Mouse (Mus musculus) spleen, embryonic (tissue): ENCODE measurements at regions not wholly inside any gene's neighbourhood (a gene's known extent, or its start where the extent isn't known, plus 50 kb on each side); places are given as distances from the start of the nearest gene placed in this dataset.

Experiments
- CTCF ChIA-PET: fragments of 350-600 bp; sonication (Branson Sonifier 250); formaldehyde crosslinking; loops from one replicate; lab custom pipeline; 2022; lab: Charles Lee

GRCm38 (mm10) chr11:19456577-19456976 is 437.8 kb upstream of the Meis1 start:
- CTCF ChIA-PET: no interaction called here

GRCm38 (mm10) chr11:19463730-19464358 is 445.1 kb upstream of the Meis1 start:
- CTCF ChIA-PET: no interaction called here

GRCm38 (mm10) chr11:19468373-19468772 is 449.6 kb upstream of the Meis1 start:
- CTCF ChIA-PET: no interaction called here

- CTCF ChIA-PET: no interaction called here
These were observed 450.0 kb upstream of the Meis1 start for GRCm38 (mm10) chr11:19468803-19469202.

GRCm38 (mm10) chr11:19470648-19471341 is 452.0 kb upstream of the Meis1 start:
- CTCF ChIA-PET: no interaction called here

- CTCF ChIA-PET: no interaction called here
These were observed 448.9 kb upstream of the Spred2 start for GRCm38 (mm10) chr11:19475068-19475786.

- CTCF ChIA-PET: no interaction called here
These were observed 431.0 kb upstream of the Spred2 start for GRCm38 (mm10) chr11:19493089-19493756.

GRCm38 (mm10) chr11:19521721-19522120 is 402.5 kb upstream of the Spred2 start:
- CTCF ChIA-PET: no interaction called here

GRCm38 (mm10) chr11:19523853-19524487 is 400.2 kb upstream of the Spred2 start:
- CTCF ChIA-PET: no interaction called here

GRCm38 (mm10) chr11:19529126-19529525 is 395.0 kb upstream of the Spred2 start:
- CTCF ChIA-PET: no interaction called here

- CTCF ChIA-PET: no interaction called here
These were observed 393.5 kb upstream of the Spred2 start for GRCm38 (mm10) chr11:19530652-19531051.

- CTCF ChIA-PET: no interaction called here
These were observed 392.7 kb upstream of the Spred2 start for GRCm38 (mm10) chr11:19531255-19532003.

- CTCF ChIA-PET: no interaction called here
These were observed 391.3 kb upstream of the Spred2 start for GRCm38 (mm10) chr11:19532867-19533266.

GRCm38 (mm10) chr11:19533701-19534100 is 390.5 kb upstream of the Spred2 start:
- CTCF ChIA-PET: no interaction called here

- CTCF ChIA-PET: no interaction called here
These were observed 389.0 kb upstream of the Spred2 start for GRCm38 (mm10) chr11:19535215-19535614.

GRCm38 (mm10) chr11:19546226-19546625 is 377.9 kb upstream of the Spred2 start:
- CTCF ChIA-PET: no interaction called here

GRCm38 (mm10) chr11:19554316-19554946 is 369.7 kb upstream of the Spred2 start:
- CTCF ChIA-PET: no interaction called here

- CTCF ChIA-PET: no interaction called here
These were observed 369.0 kb upstream of the Spred2 start for GRCm38 (mm10) chr11:19554947-19555770.

- CTCF ChIA-PET: no interaction called here
These were observed 363.7 kb upstream of the Spred2 start for GRCm38 (mm10) chr11:19560452-19560851.

GRCm38 (mm10) chr11:19562668-19563067 is 361.5 kb upstream of the Spred2 start:
- CTCF ChIA-PET: no interaction called here
